ENCODE assay signal across 11 mouse cellular contexts in genomic region chr12:100999061-100999954, GRCm38 (mm10). TPM values are rescaled to one million over a fixed set of nuclear protein-coding genes. Genes with fewer than 3 reads are reported as not detected.
A peak's percentile ranks its signal among the peaks of the same experiment; 100 is the strongest.
DNase-seq lines count a peak whose midpoint lies in the region; ATAC-seq lines count a peak whose summit lies in the region.
"Had no signal": no experiment of that assay in that cellular context is flagged by ENCODE, and none has a peak within 500 bp of the region (broad histone marks: within the 10 kb centered on the region; RNA-seq: fewer than 3 reads in every experiment).

No protein-coding gene starts in this region.

- no peak for DNase-seq in hindbrain, embryonic 11.5 days (ENCODE audit: low spot score)
- DNase-seq in hindbrain, embryonic 14.5 days (ENCODE audit: low spot score): no peak
- DNase-seq in midbrain, embryonic 14.5 days: no peak
- DNase-seq in liver, embryonic 13.5 days: no peak
- no peak for DNase-seq in testis, postnatal 14 days (ENCODE audit: low spot score)
- DNase-seq in thymus, postnatal 25 days: no peak
- DNase-seq: gastrocnemius, postnatal 25 days; lung, postnatal 14 days; thymus, postnatal 4 days had no signal

- no peaks in the 10 kb centered on the region; the same call in 1 of the 2 replicates for H3K27me3 ChIP-seq in hindbrain, embryonic 11.5 days (ENCODE audit: control insufficient read depth, insufficient read depth, low read length)
- no peaks in the 10 kb centered on the region for H3K27me3 ChIP-seq in hindbrain, embryonic 14.5 days (ENCODE audit: control insufficient read depth, insufficient read depth, low read length)
- H3K27me3 ChIP-seq in midbrain, embryonic 14.5 days (ENCODE audit: control insufficient read depth, insufficient read depth, low read length): no peaks in the 10 kb centered on the region
- no peaks in the 10 kb centered on the region for H3K27me3 ChIP-seq in midbrain, embryonic 15.5 days (replicated peaks)
- no peaks in the 10 kb centered on the region for H3K27me3 ChIP-seq in liver, embryonic 13.5 days
- H3K27me3 ChIP-seq in stomach, embryonic 16.5 days (ENCODE audit: control insufficient read depth, insufficient read depth, low read length): no peaks in the 10 kb centered on the region

- H3K4me3 ChIP-seq in hindbrain, embryonic 11.5 days (ENCODE audit: low read depth, low read length): no peak overlapping the region
- no peak overlapping the region for H3K4me3 ChIP-seq in hindbrain, embryonic 14.5 days (replicated peaks; ENCODE audit: low read length)
- H3K4me3 ChIP-seq in midbrain, embryonic 14.5 days (replicated peaks; ENCODE audit: low read depth, low read length): no peak overlapping the region
- H3K4me3 ChIP-seq in midbrain, embryonic 15.5 days: no peak overlapping the region
- peak overlapping the region; percentile 12; the same call in 1 of the 2 replicates for H3K4me3 ChIP-seq in liver, embryonic 13.5 days (replicated peaks)
- no peak overlapping the region for H3K4me3 ChIP-seq in stomach, embryonic 16.5 days (replicated peaks; ENCODE audit: low read length)

- peaks cover 25% of the 10 kb centered on the region for H3K4me1 ChIP-seq in hindbrain, embryonic 11.5 days (replicated peaks; ENCODE audit: control insufficient read depth, insufficient read depth, low read length)
- peaks cover 36% of the 10 kb centered on the region for H3K4me1 ChIP-seq in hindbrain, embryonic 14.5 days (replicated peaks; ENCODE audit: control insufficient read depth, insufficient read depth, low read length)
- H3K4me1 ChIP-seq in midbrain, embryonic 14.5 days (ENCODE audit: control insufficient read depth, insufficient read depth, low read length): peaks cover 49% of the 10 kb centered on the region
- H3K4me1 ChIP-seq in midbrain, embryonic 15.5 days: peaks cover 54% of the 10 kb centered on the region
- peaks cover 94% of the 10 kb centered on the region for H3K4me1 ChIP-seq in liver, embryonic 13.5 days (replicated peaks)
- peaks cover 26% of the 10 kb centered on the region for H3K4me1 ChIP-seq in stomach, embryonic 16.5 days (ENCODE audit: control insufficient read depth, insufficient read depth, low read length)

- H3K27ac ChIP-seq in hindbrain, embryonic 11.5 days (ENCODE audit: low read depth, low read length): no peak overlapping the region
- H3K27ac ChIP-seq in hindbrain, embryonic 14.5 days: no peak overlapping the region
- 0 out of 2 replicates have a peak overlapping the region, but pooled peaks have one; percentile 26 for H3K27ac ChIP-seq in midbrain, embryonic 14.5 days (replicated peaks; ENCODE audit: low read depth, low read length)
- no peak overlapping the region for H3K27ac ChIP-seq in midbrain, embryonic 15.5 days
- H3K27ac ChIP-seq in liver, embryonic 13.5 days: peak overlapping the region; percentile 92
- peak overlapping the region; percentile 24; the same call in 1 of the 2 replicates for H3K27ac ChIP-seq in stomach, embryonic 16.5 days (ENCODE audit: low read length)

- H3K36me3 ChIP-seq in hindbrain, embryonic 11.5 days (ENCODE audit: control insufficient read depth, insufficient read depth, low read length): no peaks in the 10 kb centered on the region
- H3K36me3 ChIP-seq in hindbrain, embryonic 14.5 days (replicated peaks; ENCODE audit: control insufficient read depth, insufficient read depth): no peaks in the 10 kb centered on the region
- no peaks in the 10 kb centered on the region for H3K36me3 ChIP-seq in midbrain, embryonic 14.5 days (ENCODE audit: control insufficient read depth, insufficient read depth, low read length)
- no peaks in the 10 kb centered on the region for H3K36me3 ChIP-seq in midbrain, embryonic 15.5 days (replicated peaks)
- H3K36me3 ChIP-seq in liver, embryonic 13.5 days: no peaks in the 10 kb centered on the region
- H3K36me3 ChIP-seq in stomach, embryonic 16.5 days (ENCODE audit: control insufficient read depth, insufficient read depth, low read length): no peaks in the 10 kb centered on the region

- H3K9me3 ChIP-seq in hindbrain, embryonic 11.5 days (ENCODE audit: control insufficient read depth, low read length): no peaks in the 10 kb centered on the region
- H3K9me3 ChIP-seq in hindbrain, embryonic 14.5 days (ENCODE audit: control insufficient read depth, low read length): no peaks in the 10 kb centered on the region
- no peaks in the 10 kb centered on the region for H3K9me3 ChIP-seq in midbrain, embryonic 14.5 days (ENCODE audit: control insufficient read depth, low read length)
- no peaks in the 10 kb centered on the region for H3K9me3 ChIP-seq in midbrain, embryonic 15.5 days
- no peaks in the 10 kb centered on the region for H3K9me3 ChIP-seq in liver, embryonic 13.5 days (replicated peaks)
- no peaks in the 10 kb centered on the region for H3K9me3 ChIP-seq in stomach, embryonic 16.5 days (replicated peaks; ENCODE audit: control insufficient read depth, low read length)

- 38% methylated on average over 7 of the region's 7 CpGs for WGBS in hindbrain, embryonic 11.5 days
- 39% methylated on average over 7 of the region's 7 CpGs for WGBS in hindbrain, embryonic 14.5 days
- 37% methylated on average over 7 of the region's 7 CpGs for WGBS in midbrain, embryonic 14.5 days
- 43% methylated on average over 7 of the region's 7 CpGs for WGBS in midbrain, embryonic 15.5 days
- WGBS in liver, embryonic 13.5 days (ENCODE audit: insufficient replicate concordance): 25% methylated on average over 7 of the region's 7 CpGs
- WGBS in stomach, embryonic 16.5 days: 49% methylated on average over 7 of the region's 7 CpGs

- no peak overlapping the region for H3K9ac ChIP-seq in hindbrain, embryonic 11.5 days (ENCODE audit: low read depth, low read length)
- no peak overlapping the region for H3K9ac ChIP-seq in hindbrain, embryonic 14.5 days
- no peak overlapping the region for H3K9ac ChIP-seq in midbrain, embryonic 14.5 days (replicated peaks; ENCODE audit: low read length)
- H3K9ac ChIP-seq in midbrain, embryonic 15.5 days: no peak overlapping the region
- peak overlapping the region; percentile 49 for H3K9ac ChIP-seq in liver, embryonic 13.5 days
- H3K9ac ChIP-seq in stomach, embryonic 16.5 days (ENCODE audit: low read length): no peak overlapping the region

- peak; percentile 34; the same call in 1 of the 2 replicates for ATAC-seq in hindbrain, embryonic 11.5 days (ENCODE audit: low FRiP score)
- ATAC-seq in hindbrain, embryonic 14.5 days (ENCODE audit: low FRiP score): no peak
- no peak for ATAC-seq in midbrain, embryonic 14.5 days (ENCODE audit: low FRiP score, low TSS enrichment)
- no peak for ATAC-seq in midbrain, embryonic 15.5 days (replicated peaks)
- ATAC-seq in liver, embryonic 13.5 days (ENCODE audit: low read depth): peak; percentile 84
- no peak for ATAC-seq in stomach, embryonic 16.5 days (ENCODE audit: insufficient read depth, low FRiP score)

- no peak overlapping the region for H3K4me2 ChIP-seq in hindbrain, embryonic 11.5 days (replicated peaks; ENCODE audit: low read depth, low read length)
- no peak overlapping the region for H3K4me2 ChIP-seq in hindbrain, embryonic 14.5 days (replicated peaks)
- no peak overlapping the region for H3K4me2 ChIP-seq in midbrain, embryonic 14.5 days (ENCODE audit: low read length)
- no peak overlapping the region for H3K4me2 ChIP-seq in midbrain, embryonic 15.5 days
- H3K4me2 ChIP-seq in liver, embryonic 13.5 days: peak overlapping the region; percentile 49
- no peak overlapping the region for H3K4me2 ChIP-seq in stomach, embryonic 16.5 days (ENCODE audit: low read depth, low read length)

RNA-seq across cellular contexts. Expression of gene Ccdc88c, which starts 29.5 kb away (rescaled TPM):
- polyA plus RNA-seq in hindbrain, embryonic 11.5 days (2014; fragmentation: Nextera tagmentation; extraction: Ambion mirVana): 11.6 and 14.1 TPM in 2 replicates
- 11.1 and 13.3 TPM in 2 replicates for polyA plus RNA-seq in hindbrain, embryonic 14.5 days (2014; fragmentation: Nextera tagmentation; extraction: Ambion mirVana)
- 14.0 and 16.7 TPM in 2 replicates for polyA plus RNA-seq in midbrain, embryonic 14.5 days (2014; fragmentation: Nextera tagmentation; extraction: Ambion mirVana)
- polyA plus RNA-seq in midbrain, embryonic 15.5 days (2015; fragmentation: Nextera tagmentation; extraction: Ambion mirVana): 14.6 and 15.8 TPM in 2 replicates
- 5.4 and 5.8 TPM in 2 replicates for polyA plus RNA-seq in liver, embryonic 13.5 days (2015; fragmentation: Nextera tagmentation; extraction: Ambion mirVana)
- 8.3 and 11.1 TPM in 2 replicates for polyA plus RNA-seq in stomach, embryonic 16.5 days (2015; fragmentation: Nextera tagmentation; extraction: Ambion mirVana)

Comparison
In these comparisons a context has a peak if more than half of its experiments do, and no peak if none do; other contexts are left out.
1. ATAC-seq: peak in hindbrain, embryonic 11.5 days (single experiment) and liver, embryonic 13.5 days (single experiment); none in hindbrain, embryonic 14.5 days (single experiment), midbrain, embryonic 14.5 days (single experiment), midbrain, embryonic 15.5 days (single experiment) and stomach, embryonic 16.5 days (single experiment).
2. H3K27ac ChIP-seq: peak in midbrain, embryonic 14.5 days (single experiment), liver, embryonic 13.5 days (single experiment) and stomach, embryonic 16.5 days (single experiment); none in hindbrain, embryonic 11.5 days (single experiment), hindbrain, embryonic 14.5 days (single experiment) and midbrain, embryonic 15.5 days (single experiment).